Mouse (Mus musculus) heart, embryonic 16.5 days (tissue): Measurements from ENCODE around the gene Stum. TPM values are rescaled to one million over a fixed set of nuclear protein-coding genes. Genes with fewer than 3 reads are reported as not detected.
"Not testable (repeated sequence)": the region's sequence is repeated elsewhere in the genome, so short reads cannot be mapped to it uniquely, and the experiment has no call there.

Source experiments
- ATAC-seq: fragments of 200-750 bp; cut with Nextera tagmentation; replicated peaks from 2 replicates; pipeline ENCODE4 v1.8.0; 2017; ENCODE audit warnings: moderate number of reproducible peaks; ENCODE audit not compliant: insufficient read depth, low FRiP score; ENCODE audit errors: extremely low read depth
- H3K27ac ChIP-seq: fragments of 300-500 bp; sonication (generic); 2 replicates; pipeline ENCODE4 v1.5.1; 2014; ENCODE audit warnings: mild to moderate bottlenecking, low read length, control low read depth, moderate library complexity
- H3K27me3 ChIP-seq: fragments of 300-500 bp; sonication (generic); 2 replicates; pipeline ENCODE4 v1.6.1; 2014; ENCODE audit warnings: low read length, mixed read lengths; ENCODE audit not compliant: control insufficient read depth, insufficient read depth
- H3K36me3 ChIP-seq: fragments of 300-500 bp; sonication (generic); 2 replicates; pipeline ENCODE4 v1.6.1; 2014; ENCODE audit not compliant: control insufficient read depth, insufficient read depth
- H3K4me1 ChIP-seq: fragments of 300-500 bp; sonication (generic); 2 replicates; pipeline ENCODE4 v1.6.1; 2014; ENCODE audit warnings: low read length, mixed read lengths; ENCODE audit not compliant: control insufficient read depth, insufficient read depth
- H3K4me2 ChIP-seq: fragments of 300-500 bp; sonication (generic); 2 replicates; pipeline ENCODE4 v1.6.1; 2014; ENCODE audit warnings: low read depth, mild to moderate bottlenecking, control low read depth, low read length
- H3K4me3 ChIP-seq: fragments of 300-500 bp; sonication (generic); 2 replicates; pipeline ENCODE4 v1.5.1; 2014; ENCODE audit warnings: mild to moderate bottlenecking, control low read depth, low read length
- H3K9ac ChIP-seq: fragments of 300-500 bp; sonication (generic); 2 replicates; pipeline ENCODE4 v1.6.1; 2014; ENCODE audit warnings: low read length, control low read depth
- H3K9me3 ChIP-seq: fragments of 300-500 bp; sonication (generic); replicated peaks from 2 replicates; pipeline ENCODE4 v1.6.1; 2016; ENCODE audit warnings: low read length; ENCODE audit not compliant: control insufficient read depth
- WGBS: fragments of 180-500 bp; shearing (Covaris S2); extraction: QIAGEN DNeasy Blood & Tissue Kit; methylation state at CpG from one replicate; pipeline ENCODE4 v1.1.7; 2014; 5-methylcytosine and 5-hydroxymethylcytosine counted together
- polyA plus RNA-seq: library from polyadenylated mRNA; unstranded; fragments of >200 nt; fragmentation: Nextera tagmentation; extraction: Ambion mirVana; gene quantifications from 2 replicates; pipeline ENCODE4 v1.2.1, GENCODE M21; 2015

Gene Stum
- 0.44 and 1.00 TPM in 2 replicates for polyA plus RNA-seq

DNA sequence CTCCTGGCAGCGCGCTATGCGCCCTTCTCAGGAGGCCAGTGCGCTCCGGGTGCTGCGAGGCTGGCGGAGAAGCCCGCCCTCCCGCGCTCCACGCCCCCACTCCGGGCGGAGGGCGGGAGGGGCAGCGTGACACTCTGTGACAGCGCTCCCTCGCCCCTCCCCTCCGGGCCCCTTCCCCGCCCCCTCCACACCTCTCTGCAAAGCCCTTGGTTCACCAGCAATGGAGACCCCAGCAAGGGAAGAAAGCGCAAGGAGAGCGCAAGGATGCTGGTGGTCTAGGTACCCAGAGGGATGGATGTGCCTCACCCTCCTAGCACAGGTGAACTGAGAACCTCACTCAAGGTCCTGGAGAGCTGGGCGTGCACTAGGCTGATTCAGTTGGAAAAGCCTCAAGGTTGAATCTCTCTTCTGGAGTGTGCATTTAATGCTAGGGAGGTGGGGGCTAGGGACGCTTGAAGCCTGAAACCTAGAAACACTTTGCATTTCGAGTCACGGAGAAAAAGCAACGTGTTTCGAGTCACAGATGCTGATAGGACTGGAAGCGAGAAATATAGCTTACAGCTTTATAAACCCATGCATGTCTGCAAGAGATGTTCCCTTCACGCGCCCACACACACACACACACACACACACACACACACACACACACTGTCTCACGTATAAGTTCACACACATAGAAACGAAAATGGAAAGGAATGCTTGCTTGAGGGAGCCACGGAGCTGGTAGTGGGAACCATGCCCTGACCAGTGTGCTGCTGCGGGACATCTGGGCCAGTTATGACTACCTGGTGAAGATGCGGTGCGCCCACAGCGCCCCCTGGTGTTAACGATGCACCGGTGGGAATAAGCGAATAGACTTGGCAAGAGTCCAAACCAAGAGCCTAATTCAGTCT is at the start of gene Stum:
Gene Stum (minus strand): TSS at position 106 of the 893 bp plus-strand sequence.
- Histone ChIP-seq H3K9ac (peak within 1 kb of the TSS; percentile 56; the same call in 1 of the 2 replicates), H3K4me1 (peaks cover 23% of the 10 kb centered on the region), H3K27me3 (peaks cover 66% of the 10 kb centered on the region), H3K27ac (no peak within 1 kb of the TSS), H3K4me3 (peak within 1 kb of the TSS; percentile 54), H3K9me3 (no peaks in the 10 kb centered on the region), H3K36me3 (no peaks in the 10 kb centered on the region), H3K4me2 (peak within 1 kb of the TSS; percentile 79)
- 4% methylated on average over 39 of the region's 40 CpGs for WGBS
- peak; percentile 14; the same call in 1 of the 2 replicates for ATAC-seq

DNA sequence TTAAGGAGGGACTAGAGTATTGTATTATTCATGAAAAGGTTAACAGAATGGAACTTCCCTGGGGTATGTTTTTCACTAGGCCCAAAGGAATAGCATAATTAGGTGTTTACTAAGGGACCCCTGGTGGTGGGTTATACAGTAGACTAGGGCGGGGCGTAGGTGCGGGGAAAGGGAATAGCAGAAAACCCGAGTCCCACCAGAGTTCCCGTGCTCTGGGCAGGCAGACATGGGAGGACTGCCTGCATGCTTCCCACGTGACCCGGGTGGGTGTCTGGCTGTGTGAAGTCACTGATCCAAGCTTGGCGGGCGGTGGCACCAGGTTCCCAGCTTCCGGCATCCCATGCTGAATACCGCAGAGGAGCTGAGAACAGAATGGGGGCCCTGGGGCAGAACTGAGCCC is 49.4 kb upstream of the Stum start:
- no peak for ATAC-seq
- H3K9me3 ChIP-seq: peaks cover 7% of the 10 kb centered on the region
- no peaks in the 10 kb centered on the region for H3K4me1 ChIP-seq
- H3K4me2 ChIP-seq: no peak overlapping the region
- H3K4me3 ChIP-seq: no peak overlapping the region
- H3K9ac ChIP-seq: no peak overlapping the region
- H3K36me3 ChIP-seq: no peaks in the 10 kb centered on the region
- no peaks in the 10 kb centered on the region for H3K27me3 ChIP-seq
- H3K27ac ChIP-seq: no peak overlapping the region
- 91% methylated on average over 11 of the region's 11 CpGs for WGBS

DNA sequence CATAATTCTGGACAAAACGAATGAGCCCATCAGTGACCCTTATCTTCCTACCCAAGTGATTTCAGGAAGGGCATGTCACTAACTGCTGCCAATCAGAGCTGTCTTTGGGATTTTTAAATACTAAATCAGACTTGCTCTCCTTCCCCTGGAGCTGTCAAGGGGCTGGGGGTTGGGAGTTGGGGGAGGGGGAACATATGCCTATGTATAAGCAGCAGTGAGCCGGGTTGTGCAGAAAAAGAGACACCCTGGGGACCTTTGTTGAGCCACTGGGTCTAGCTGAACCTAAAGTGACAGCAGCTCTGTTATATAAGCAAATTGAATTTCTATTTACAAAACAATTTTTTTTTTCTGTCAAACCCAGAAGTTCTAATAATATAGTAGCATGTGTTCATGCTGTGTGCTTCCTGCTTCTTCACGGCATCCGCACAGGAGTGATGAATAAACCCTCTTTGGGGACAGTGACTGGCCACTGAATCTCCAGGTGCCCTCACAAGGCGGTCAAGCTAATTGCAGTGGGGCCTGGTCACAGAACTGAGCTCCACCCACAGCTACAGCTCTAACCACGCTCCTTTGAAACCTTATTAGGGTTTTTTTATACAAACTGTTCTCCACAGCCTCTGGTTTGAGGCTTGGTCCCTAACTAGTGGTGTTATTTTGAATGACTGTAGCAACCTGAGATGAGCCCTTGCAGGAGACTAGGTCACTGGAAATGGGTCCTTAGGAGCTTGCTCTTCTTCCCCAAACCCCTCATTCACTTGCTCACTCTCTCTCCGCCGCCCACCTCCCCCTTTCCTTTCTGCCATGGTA is 47.4 kb upstream of the Stum start:
- Histone ChIP-seq H3K9ac (no peak overlapping the region), H3K36me3 (no peaks in the 10 kb centered on the region), H3K4me2 (no peak overlapping the region), H3K27ac (no peak overlapping the region), H3K27me3 (no peaks in the 10 kb centered on the region), H3K4me3 (no peak overlapping the region), H3K9me3 (peaks cover 7% of the 10 kb centered on the region), H3K4me1 (no peaks in the 10 kb centered on the region)
- no peak for ATAC-seq
- WGBS: 66% methylated on average over 8 of the region's 8 CpGs

DNA sequence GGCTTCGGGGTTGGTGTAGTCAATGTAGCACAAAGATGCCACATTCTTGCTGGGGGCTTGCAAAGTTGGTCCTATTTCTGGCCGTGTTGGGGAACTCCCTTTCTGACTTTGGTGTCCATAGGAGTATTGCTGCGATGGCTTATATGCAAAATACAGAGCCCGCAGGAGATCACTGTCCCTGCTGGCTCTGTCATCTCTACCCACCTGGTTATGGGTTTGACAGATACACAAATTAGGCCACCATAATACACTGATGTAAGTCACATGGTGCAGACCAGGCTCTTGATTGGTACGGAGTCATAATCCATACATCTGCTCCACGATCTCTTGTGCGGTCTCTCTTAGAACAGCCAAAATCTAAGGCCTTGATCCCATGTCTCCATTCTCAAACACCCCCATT is 46.5 kb upstream of the Stum start:
- no peaks in the 10 kb centered on the region for H3K36me3 ChIP-seq
- WGBS: 83% methylated on average over 7 of the region's 7 CpGs
- peaks cover 7% of the 10 kb centered on the region for H3K9me3 ChIP-seq
- ATAC-seq: no peak
- no peak overlapping the region for H3K27ac ChIP-seq
- H3K4me3 ChIP-seq: no peak overlapping the region
- H3K4me1 ChIP-seq: no peaks in the 10 kb centered on the region
- H3K9ac ChIP-seq: no peak overlapping the region
- no peak overlapping the region for H3K4me2 ChIP-seq
- no peaks in the 10 kb centered on the region; the same call in 1 of the 2 replicates for H3K27me3 ChIP-seq

DNA sequence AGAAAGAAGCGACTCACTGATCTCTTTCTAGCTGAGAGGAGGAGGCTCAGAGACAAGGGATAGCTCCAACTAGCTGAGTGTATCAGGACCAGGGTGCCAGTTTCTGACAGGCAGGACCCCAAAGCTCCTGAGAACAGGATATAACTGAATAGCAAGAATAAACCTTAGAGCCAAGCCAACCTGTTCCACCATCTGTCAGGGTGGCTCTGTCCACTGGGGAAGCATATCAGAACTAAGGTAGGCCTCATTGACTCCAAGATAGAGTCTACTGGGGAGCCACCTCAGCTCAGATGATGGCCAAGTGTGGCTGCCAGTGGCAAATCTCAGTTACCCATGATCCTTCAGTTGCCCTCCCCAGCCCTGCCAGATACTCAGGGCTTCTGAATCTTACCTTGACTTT is 42.0 kb upstream of the Stum start:
- Histone ChIP-seq H3K27me3 (peaks cover 9% of the 10 kb centered on the region), H3K9me3 (no peaks in the 10 kb centered on the region), H3K27ac (no peak overlapping the region), H3K4me1 (0 out of 2 replicates have a peak, but pooled peaks cover 2% of the 10 kb centered on the region), H3K36me3 (no peaks in the 10 kb centered on the region), H3K9ac (no peak overlapping the region), H3K4me2 (no peak overlapping the region), H3K4me3 (no peak overlapping the region)
- 83% methylated on average over 1 of the region's 1 CpGs for WGBS
- ATAC-seq: no peak

DNA sequence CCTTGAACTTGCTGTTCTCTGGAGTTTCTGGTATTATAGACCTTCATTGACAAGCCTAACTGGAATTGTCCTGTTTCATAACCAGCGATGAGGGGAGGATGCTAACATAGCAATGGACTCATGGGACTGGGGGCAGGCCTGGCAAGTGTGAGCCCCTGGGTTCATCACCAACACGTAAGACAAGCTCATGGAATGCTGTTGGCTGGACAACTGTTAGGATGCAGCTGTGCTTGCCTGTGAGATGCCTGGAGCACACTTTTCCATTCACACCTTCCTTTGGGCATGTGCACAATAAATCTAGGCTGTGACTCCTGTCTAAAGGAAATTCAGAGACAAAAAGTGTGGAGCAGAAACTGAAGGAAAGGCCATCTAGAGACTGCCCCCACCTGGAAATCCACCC is 40.0 kb upstream of the Stum start:
- H3K4me1 ChIP-seq: 0 out of 2 replicates have a peak, but pooled peaks cover 2% of the 10 kb centered on the region
- H3K27me3 ChIP-seq: peaks cover 25% of the 10 kb centered on the region
- H3K4me2 ChIP-seq: no peak overlapping the region
- 66% methylated on average over 2 of the region's 2 CpGs for WGBS
- no peaks in the 10 kb centered on the region for H3K9me3 ChIP-seq
- no peak overlapping the region for H3K9ac ChIP-seq
- H3K27ac ChIP-seq: no peak overlapping the region
- H3K4me3 ChIP-seq: no peak overlapping the region
- no peaks in the 10 kb centered on the region for H3K36me3 ChIP-seq
- no peak for ATAC-seq

DNA sequence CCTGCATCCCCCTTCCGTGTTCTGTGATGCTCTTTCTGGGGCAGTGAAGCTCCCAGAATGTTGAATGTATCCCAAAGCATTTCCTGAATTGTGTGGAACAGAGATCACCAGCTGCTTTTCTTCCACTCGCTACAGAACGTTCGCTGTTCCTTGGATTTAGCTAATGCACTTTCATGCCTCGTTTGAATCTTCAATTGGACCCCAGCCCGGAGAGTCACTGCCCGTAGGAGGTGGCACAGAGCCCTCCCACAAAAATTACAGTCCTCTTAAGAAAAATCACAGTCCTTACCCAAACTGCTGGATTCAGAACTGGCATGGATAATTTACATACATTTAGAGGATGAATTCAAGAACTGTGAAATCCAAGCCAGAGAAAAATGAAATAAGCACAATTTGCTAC is 36.9 kb upstream of the Stum start:
- no peaks in the 10 kb centered on the region for H3K9me3 ChIP-seq
- H3K4me3 ChIP-seq: no peak overlapping the region
- WGBS: 65% methylated on average over 7 of the region's 7 CpGs
- no peak overlapping the region for H3K4me2 ChIP-seq
- no peak overlapping the region for H3K9ac ChIP-seq
- H3K27me3 ChIP-seq: peaks cover 29% of the 10 kb centered on the region
- H3K4me1 ChIP-seq: peaks cover 18% of the 10 kb centered on the region
- no peak overlapping the region for H3K27ac ChIP-seq
- H3K36me3 ChIP-seq: no peaks in the 10 kb centered on the region
- ATAC-seq: no peak

DNA sequence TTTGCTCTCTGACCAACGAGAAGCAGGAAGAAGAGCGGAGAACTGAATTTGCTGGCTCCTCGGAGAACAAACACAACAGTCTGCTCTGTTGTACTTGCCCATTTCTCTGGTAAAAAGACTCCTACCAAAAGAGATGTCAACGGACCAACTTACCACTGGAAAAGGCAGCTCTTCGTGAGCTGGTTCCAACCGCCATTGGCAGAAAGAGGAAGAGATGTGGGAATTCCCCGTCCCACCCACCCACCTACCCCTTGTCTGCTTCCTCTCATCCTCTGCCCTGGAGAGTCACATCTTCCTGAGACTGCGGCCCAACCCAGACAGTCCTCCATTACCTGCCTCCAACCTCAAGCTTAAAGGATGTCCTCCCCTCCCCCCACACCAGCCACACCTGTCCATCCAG is 36.2 kb upstream of the Stum start:
- H3K27me3 ChIP-seq: peaks cover 29% of the 10 kb centered on the region
- no peak overlapping the region for H3K27ac ChIP-seq
- H3K4me3 ChIP-seq: no peak overlapping the region
- 83% methylated on average over 8 of the region's 8 CpGs for WGBS
- H3K9me3 ChIP-seq: no peaks in the 10 kb centered on the region
- H3K4me1 ChIP-seq: peaks cover 18% of the 10 kb centered on the region
- H3K9ac ChIP-seq: no peak overlapping the region
- no peaks in the 10 kb centered on the region for H3K36me3 ChIP-seq
- no peak overlapping the region for H3K4me2 ChIP-seq
- no peak for ATAC-seq

DNA sequence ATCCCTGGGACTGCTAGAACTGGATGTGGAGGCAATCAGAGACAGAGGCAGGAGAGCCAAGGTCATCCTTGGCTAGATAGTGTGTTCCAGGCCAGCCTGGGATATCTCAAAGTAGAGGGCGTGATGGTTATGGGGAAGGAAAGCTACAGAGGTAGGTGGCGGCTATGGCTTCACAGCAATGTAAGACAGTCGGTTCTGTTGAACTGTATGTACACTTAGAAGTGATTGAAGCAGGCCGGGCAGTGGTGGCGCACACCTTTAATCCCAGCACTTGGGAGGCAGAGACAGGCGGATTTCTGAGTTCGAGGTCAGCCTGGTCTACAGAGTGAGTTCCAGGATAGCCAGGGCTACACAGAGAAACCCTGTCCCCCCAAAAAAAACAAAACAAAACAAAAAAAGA is 35.6 kb upstream of the Stum start:
- not testable (repeated sequence) for ATAC-seq, H3K4me3 ChIP-seq, H3K4me2 ChIP-seq, H3K36me3 ChIP-seq, H3K9ac ChIP-seq, H3K9me3 ChIP-seq, H3K27ac ChIP-seq
- 93% methylated on average over 7 of the region's 7 CpGs for WGBS
- Histone ChIP-seq H3K4me1 (peaks cover 17% of the 10 kb centered on the region), H3K27me3 (peaks cover 34% of the 10 kb centered on the region)
